26 mouse cellular contexts compared by ENCODE assay signal in the genomic region with DNA sequence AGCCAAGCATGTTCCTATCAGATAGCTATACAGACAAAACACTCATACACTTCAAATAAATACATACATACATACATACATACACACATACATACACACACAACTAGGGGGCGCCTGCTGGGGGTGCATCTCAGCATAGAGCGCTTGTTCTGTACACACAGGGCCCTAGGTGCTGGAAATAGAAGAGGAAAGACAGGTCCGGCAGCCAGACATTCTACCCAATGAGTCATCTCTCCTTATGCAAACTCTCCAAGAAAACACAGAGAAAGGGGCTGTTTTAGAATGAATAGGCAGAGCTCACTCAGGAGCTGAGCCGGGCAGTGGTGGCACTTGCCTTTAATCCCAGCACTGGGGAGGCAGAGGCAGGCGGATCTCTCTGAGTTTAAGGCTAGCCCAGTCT. TPM values are rescaled to one million over a fixed set of nuclear protein-coding genes. Genes with fewer than 3 reads are reported as not detected.
"Had no signal": no experiment of that assay in that cellular context is flagged by ENCODE, and none has a peak within 500 bp of the region (broad histone marks: within the 10 kb centered on the region; RNA-seq: fewer than 3 reads in every experiment).

No protein-coding gene starts in this region.

- H3K4me1 ChIP-seq: midbrain, embryonic 12.5 days; neural tube, embryonic 13.5 days; neural tube, embryonic 15.5 days had no signal

- ATAC-seq: liver, postnatal 0 days; midbrain, embryonic 16.5 days had no signal

- H3K27me3 ChIP-seq: liver, embryonic 13.5 days; liver, embryonic 15.5 days; megakaryocyte, embryonic 14.5 days; midbrain, embryonic 12.5 days; neural tube, embryonic 13.5 days; neural tube, embryonic 15.5 days had no signal

- H3K36me3 ChIP-seq: midbrain, embryonic 12.5 days; neural tube, embryonic 13.5 days; neural tube, embryonic 15.5 days had no signal

- H3K4me3 ChIP-seq: liver, embryonic 13.5 days; liver, embryonic 15.5 days; megakaryocyte, embryonic 14.5 days; midbrain, embryonic 12.5 days; myocyte; neural tube, embryonic 13.5 days; neural tube, embryonic 15.5 days had no signal

- DNase-seq: liver, embryonic 13.5 days; liver, postnatal 0 days; lung, adult 2 months; lung, postnatal 14 days; midbrain, embryonic 14.5 days; retina, postnatal 1 day; right cerebral cortex, adult 18-20 months; right cerebral cortex, postnatal 25 days; right cerebral cortex, postnatal 4 days; spleen, adult 18-20 months; thymus, adult 2 months; thymus, postnatal 25 days; thymus, postnatal 4 days had no signal

- H3K9ac ChIP-seq: liver, embryonic 13.5 days; liver, embryonic 15.5 days; liver, postnatal 0 days; midbrain, embryonic 12.5 days; neural tube, embryonic 13.5 days; neural tube, embryonic 15.5 days had no signal

- H3K27ac ChIP-seq: liver, embryonic 13.5 days; liver, embryonic 15.5 days; macrophage; midbrain, embryonic 12.5 days; neural tube, embryonic 13.5 days; neural tube, embryonic 15.5 days had no signal

- H3K9me3 ChIP-seq: liver, embryonic 13.5 days; liver, embryonic 15.5 days; megakaryocyte, embryonic 14.5 days; midbrain, embryonic 12.5 days; neural tube, embryonic 13.5 days; neural tube, embryonic 15.5 days had no signal

- H3K4me2 ChIP-seq: liver, embryonic 11.5 days; liver, embryonic 13.5 days; liver, embryonic 15.5 days; midbrain, embryonic 12.5 days; neural tube, embryonic 13.5 days; neural tube, embryonic 15.5 days had no signal

RNA-seq across cellular contexts. Expression of a gene that starts 14.0 kb away (rescaled TPM):
- polyA plus RNA-seq: liver, embryonic 11.5 days; liver, embryonic 13.5 days; lung, adult 2 months; lung, embryonic 16.5 days; macrophage; midbrain, embryonic 12.5 days; midbrain, embryonic 14.5 days; midbrain, embryonic 16.5 days; myocyte; neural tube, embryonic 11.5 days; neural tube, embryonic 13.5 days; neural tube, embryonic 15.5 days; stomach, embryonic 14.5 days; stomach, embryonic 16.5 days had no signal
